Mouse (Mus musculus): ENCODE results near the gene Klf7. TPM values are rescaled to one million over a fixed set of nuclear protein-coding genes. Genes with fewer than 3 reads are reported as not detected.

Klf7 gene
- polyA plus RNA-seq, 1 experiment from 2014 or later = 22.9 TPM

- Histone ChIP-seq H3K27ac (ENCODE audit: low read length) (peak overlapping the region; percentile 40), H3K9ac (ENCODE audit: low read length) (no peak overlapping the region), H3K36me3 (ENCODE audit: control insufficient read depth, insufficient read depth, low read length) (no peaks in the 10 kb centered on the region), H3K27me3 (ENCODE audit: control insufficient read depth, insufficient read depth, low read length) (no peaks in the 10 kb centered on the region), H3K4me3 (replicated peaks; ENCODE audit: low read length) (no peak overlapping the region), H3K9me3 (replicated peaks; ENCODE audit: control insufficient read depth, low read length) (0 out of 2 replicates have a peak, but pooled peaks cover 5% of the 10 kb centered on the region), H3K4me2 (ENCODE audit: low read depth, low read length) (no peak overlapping the region), H3K4me1 (ENCODE audit: control insufficient read depth, insufficient read depth, low read length) (peaks cover 15% of the 10 kb centered on the region)
- 0 out of 2 replicates have a peak, but pooled peaks have one; percentile 21 for ATAC-seq (ENCODE audit: insufficient read depth, low FRiP score)
- WGBS = 54% methylated on average over 9 of the region's 9 CpGs
These were observed 61.2 kb downstream of the Klf7 start for GRCm38 (mm10) chr1:64060699-64061454.

GRCm38 (mm10) chr1:64060116-64060515, 62.0 kb downstream of the Klf7 start:
- no peaks in the 10 kb centered on the region for H3K27me3 ChIP-seq (ENCODE audit: control insufficient read depth, insufficient read depth, low read length)
- H3K4me1 ChIP-seq (ENCODE audit: control insufficient read depth, insufficient read depth, low read length) = peaks cover 15% of the 10 kb centered on the region
- WGBS = 71% methylated on average over 7 of the region's 7 CpGs

GRCm38 (mm10) chr1:64056541-64056940, 65.5 kb downstream of the Klf7 start:
- WGBS = 70% methylated on average over 2 of the region's 2 CpGs
- H3K36me3 ChIP-seq (ENCODE audit: control insufficient read depth, insufficient read depth, low read length) = no peaks in the 10 kb centered on the region
- H3K9me3 ChIP-seq (replicated peaks; ENCODE audit: control insufficient read depth, low read length) = 0 out of 2 replicates have a peak, but pooled peaks cover 5% of the 10 kb centered on the region
- H3K27ac ChIP-seq (ENCODE audit: low read length) = no peak overlapping the region
- no peak overlapping the region for H3K9ac ChIP-seq (ENCODE audit: low read length)
- H3K27me3 ChIP-seq (ENCODE audit: control insufficient read depth, insufficient read depth, low read length) = no peaks in the 10 kb centered on the region
- ATAC-seq (ENCODE audit: insufficient read depth, low FRiP score) = no peak
- no peak overlapping the region for H3K4me2 ChIP-seq (ENCODE audit: low read depth, low read length)
- H3K4me1 ChIP-seq (ENCODE audit: control insufficient read depth, insufficient read depth, low read length) = peaks cover 15% of the 10 kb centered on the region
- no peak overlapping the region for H3K4me3 ChIP-seq (replicated peaks; ENCODE audit: low read length)

More at GRCm38 (mm10) chr1:64060116-64060515, 62.0 kb downstream of the Klf7 start:
- Histone ChIP-seq H3K36me3 (ENCODE audit: control insufficient read depth, insufficient read depth, low read length) (no peaks in the 10 kb centered on the region), H3K9me3 (replicated peaks; ENCODE audit: control insufficient read depth, low read length) (0 out of 2 replicates have a peak, but pooled peaks cover 5% of the 10 kb centered on the region), H3K4me2 (ENCODE audit: low read depth, low read length) (no peak overlapping the region), H3K27ac (ENCODE audit: low read length) (peak overlapping the region; percentile 40), H3K9ac (ENCODE audit: low read length) (no peak overlapping the region), H3K4me3 (replicated peaks; ENCODE audit: low read length) (no peak overlapping the region)
- ATAC-seq (ENCODE audit: insufficient read depth, low FRiP score) = no peak

- 82% methylated on average over 4 of the region's 4 CpGs for WGBS
- 0 out of 2 replicates have a peak, but pooled peaks cover 5% of the 10 kb centered on the region for H3K9me3 ChIP-seq (replicated peaks; ENCODE audit: control insufficient read depth, low read length)
- H3K4me1 ChIP-seq (ENCODE audit: control insufficient read depth, insufficient read depth, low read length) = peaks cover 11% of the 10 kb centered on the region
- H3K4me3 ChIP-seq (replicated peaks; ENCODE audit: low read length) = no peak overlapping the region
- no peak for ATAC-seq (ENCODE audit: insufficient read depth, low FRiP score)
- H3K4me2 ChIP-seq (ENCODE audit: low read depth, low read length) = no peak overlapping the region
- H3K36me3 ChIP-seq (ENCODE audit: control insufficient read depth, insufficient read depth, low read length) = no peaks in the 10 kb centered on the region
- H3K27ac ChIP-seq (ENCODE audit: low read length) = no peak overlapping the region
- no peak overlapping the region for H3K9ac ChIP-seq (ENCODE audit: low read length)
- H3K27me3 ChIP-seq (ENCODE audit: control insufficient read depth, insufficient read depth, low read length) = no peaks in the 10 kb centered on the region
These were observed 66.1 kb downstream of the Klf7 start for GRCm38 (mm10) chr1:64055978-64056377.

GRCm38 (mm10) chr1:64055210-64055609, 66.9 kb downstream of the Klf7 start:
- Histone ChIP-seq H3K27me3 (ENCODE audit: control insufficient read depth, insufficient read depth, low read length) (no peaks in the 10 kb centered on the region), H3K4me1 (ENCODE audit: control insufficient read depth, insufficient read depth, low read length) (0 out of 2 replicates have a peak, but pooled peaks cover 3% of the 10 kb centered on the region), H3K9me3 (replicated peaks; ENCODE audit: control insufficient read depth, low read length) (0 out of 2 replicates have a peak, but pooled peaks cover 5% of the 10 kb centered on the region), H3K9ac (ENCODE audit: low read length) (no peak overlapping the region), H3K27ac (ENCODE audit: low read length) (no peak overlapping the region), H3K4me3 (replicated peaks; ENCODE audit: low read length) (no peak overlapping the region), H3K4me2 (ENCODE audit: low read depth, low read length) (no peak overlapping the region), H3K36me3 (ENCODE audit: control insufficient read depth, insufficient read depth, low read length) (no peaks in the 10 kb centered on the region)
- no peak for ATAC-seq (ENCODE audit: insufficient read depth, low FRiP score)
- 92% methylated on average over 4 of the region's 4 CpGs for WGBS

GRCm38 (mm10) chr1:64052069-64052750, 69.9 kb downstream of the Klf7 start:
- Histone ChIP-seq H3K9ac (ENCODE audit: low read length) (no peak overlapping the region), H3K27ac (ENCODE audit: low read length) (no peak overlapping the region), H3K4me1 (ENCODE audit: control insufficient read depth, insufficient read depth, low read length) (no peaks in the 10 kb centered on the region), H3K9me3 (replicated peaks; ENCODE audit: control insufficient read depth, low read length) (no peaks in the 10 kb centered on the region), H3K36me3 (ENCODE audit: control insufficient read depth, insufficient read depth, low read length) (no peaks in the 10 kb centered on the region), H3K4me2 (ENCODE audit: low read depth, low read length) (no peak overlapping the region), H3K27me3 (ENCODE audit: control insufficient read depth, insufficient read depth, low read length) (no peaks in the 10 kb centered on the region), H3K4me3 (replicated peaks; ENCODE audit: low read length) (no peak overlapping the region)
- WGBS = 62% methylated on average over 7 of the region's 7 CpGs
- ATAC-seq (ENCODE audit: insufficient read depth, low FRiP score) = no peak

- Histone ChIP-seq H3K4me3 (replicated peaks; ENCODE audit: low read length) (no peak overlapping the region), H3K27ac (ENCODE audit: low read length) (no peak overlapping the region), H3K9ac (ENCODE audit: low read length) (no peak overlapping the region), H3K4me1 (ENCODE audit: control insufficient read depth, insufficient read depth, low read length) (no peaks in the 10 kb centered on the region), H3K9me3 (replicated peaks; ENCODE audit: control insufficient read depth, low read length) (no peaks in the 10 kb centered on the region), H3K36me3 (ENCODE audit: control insufficient read depth, insufficient read depth, low read length) (no peaks in the 10 kb centered on the region), H3K27me3 (ENCODE audit: control insufficient read depth, insufficient read depth, low read length) (no peaks in the 10 kb centered on the region), H3K4me2 (ENCODE audit: low read depth, low read length) (no peak overlapping the region)
- WGBS = 66% methylated on average over 4 of the region's 4 CpGs
- ATAC-seq (ENCODE audit: insufficient read depth, low FRiP score) = no peak
These were observed 73.5 kb downstream of the Klf7 start for GRCm38 (mm10) chr1:64048567-64048966.

GRCm38 (mm10) chr1:64046802-64047156, 75.3 kb downstream of the Klf7 start:
- Histone ChIP-seq H3K4me2 (ENCODE audit: low read depth, low read length) (no peak overlapping the region), H3K9ac (ENCODE audit: low read length) (no peak overlapping the region), H3K27ac (ENCODE audit: low read length) (no peak overlapping the region), H3K4me1 (ENCODE audit: control insufficient read depth, insufficient read depth, low read length) (no peaks in the 10 kb centered on the region), H3K4me3 (replicated peaks; ENCODE audit: low read length) (no peak overlapping the region), H3K36me3 (ENCODE audit: control insufficient read depth, insufficient read depth, low read length) (no peaks in the 10 kb centered on the region), H3K27me3 (ENCODE audit: control insufficient read depth, insufficient read depth, low read length) (no peaks in the 10 kb centered on the region), H3K9me3 (replicated peaks; ENCODE audit: control insufficient read depth, low read length) (no peaks in the 10 kb centered on the region)
- ATAC-seq (ENCODE audit: insufficient read depth, low FRiP score) = no peak

- Histone ChIP-seq H3K9ac (ENCODE audit: low read length) (no peak overlapping the region), H3K27ac (ENCODE audit: low read length) (no peak overlapping the region), H3K4me3 (replicated peaks; ENCODE audit: low read length) (no peak overlapping the region), H3K27me3 (ENCODE audit: control insufficient read depth, insufficient read depth, low read length) (no peaks in the 10 kb centered on the region), H3K4me2 (ENCODE audit: low read depth, low read length) (no peak overlapping the region), H3K9me3 (replicated peaks; ENCODE audit: control insufficient read depth, low read length) (no peaks in the 10 kb centered on the region), H3K36me3 (ENCODE audit: control insufficient read depth, insufficient read depth, low read length) (no peaks in the 10 kb centered on the region), H3K4me1 (ENCODE audit: control insufficient read depth, insufficient read depth, low read length) (no peaks in the 10 kb centered on the region)
- 85% methylated on average over 14 of the region's 14 CpGs for WGBS
- ATAC-seq (ENCODE audit: insufficient read depth, low FRiP score) = no peak
These were observed 75.8 kb downstream of the Klf7 start for GRCm38 (mm10) chr1:64046087-64046801.
